Mouse (Mus musculus) neural tube, embryonic 11.5 days (tissue): ENCODE measurements around the gene Pcbp2. TPM values are rescaled to one million over a fixed set of nuclear protein-coding genes. Genes with fewer than 3 reads are reported as not detected.

ENCODE experiments used
- ATAC-seq: fragments of 200-750 bp; cut with Nextera tagmentation; 2 replicates; pipeline ENCODE4 v1.8.0; 2017; ENCODE audit warnings: moderate number of reproducible peaks, mild to moderate bottlenecking, moderate TSS enrichment, moderate library complexity; ENCODE audit not compliant: insufficient read depth, low FRiP score, low TSS enrichment
- DNase-seq: peaks from one replicate; pipeline ENCODE4 v3.0.0-alpha.2; 2015; ENCODE audit warnings: low spot score
- H3K27ac ChIP-seq: fragments of 300-500 bp; sonication (generic); 2 replicates; pipeline ENCODE4 v1.5.1; 2014; ENCODE audit warnings: low read depth, mild to moderate bottlenecking, low read length
- H3K27me3 ChIP-seq: fragments of 300-500 bp; sonication (generic); 2 replicates; pipeline ENCODE4 v1.6.1; 2014; ENCODE audit warnings: mild to moderate bottlenecking, low read length, mixed read lengths; ENCODE audit not compliant: control insufficient read depth, insufficient read depth
- H3K36me3 ChIP-seq: fragments of 300-500 bp; sonication (generic); 2 replicates; pipeline ENCODE4 v1.6.1; 2014; ENCODE audit warnings: mild to moderate bottlenecking, low read length, moderate library complexity, mixed read lengths; ENCODE audit not compliant: control insufficient read depth, insufficient read depth
- H3K4me1 ChIP-seq: fragments of 300-500 bp; sonication (generic); 2 replicates; pipeline ENCODE4 v1.6.1; 2014; ENCODE audit warnings: low read length, mixed read lengths; ENCODE audit not compliant: control insufficient read depth, insufficient read depth
- H3K4me2 ChIP-seq: fragments of 300-500 bp; sonication (generic); 2 replicates; pipeline ENCODE4 v1.6.1; 2014; ENCODE audit warnings: low read depth, mild to moderate bottlenecking, moderate library complexity
- H3K4me3 ChIP-seq: fragments of 300-500 bp; sonication (generic); 2 replicates; pipeline ENCODE4 v1.5.1; 2014; ENCODE audit warnings: low read depth, low read length
- H3K9ac ChIP-seq: fragments of 300-500 bp; sonication (generic); 2 replicates; pipeline ENCODE4 v1.6.1; 2014; ENCODE audit warnings: mild to moderate bottlenecking, low read length
- H3K9me3 ChIP-seq: fragments of 300-500 bp; sonication (generic); 2 replicates; pipeline ENCODE4 v1.6.1; 2016; ENCODE audit warnings: low read length; ENCODE audit not compliant: control insufficient read depth
- WGBS: fragments of 180-500 bp; shearing (Covaris S2); extraction: QIAGEN DNeasy Blood & Tissue Kit; methylation state at CpG from one replicate; pipeline ENCODE4 v1.1.7; 2014; 5-methylcytosine and 5-hydroxymethylcytosine counted together
- polyA plus RNA-seq: library from polyadenylated mRNA; unstranded; fragments of >200 nt; fragmentation: Nextera tagmentation; extraction: Ambion mirVana; gene quantifications from 2 replicates; pipeline ENCODE4 v1.2.1, GENCODE M21; 2014

Gene Pcbp2
- polyA plus RNA-seq, 1 experiment from 2014 or later = 220 TPM

DNA sequence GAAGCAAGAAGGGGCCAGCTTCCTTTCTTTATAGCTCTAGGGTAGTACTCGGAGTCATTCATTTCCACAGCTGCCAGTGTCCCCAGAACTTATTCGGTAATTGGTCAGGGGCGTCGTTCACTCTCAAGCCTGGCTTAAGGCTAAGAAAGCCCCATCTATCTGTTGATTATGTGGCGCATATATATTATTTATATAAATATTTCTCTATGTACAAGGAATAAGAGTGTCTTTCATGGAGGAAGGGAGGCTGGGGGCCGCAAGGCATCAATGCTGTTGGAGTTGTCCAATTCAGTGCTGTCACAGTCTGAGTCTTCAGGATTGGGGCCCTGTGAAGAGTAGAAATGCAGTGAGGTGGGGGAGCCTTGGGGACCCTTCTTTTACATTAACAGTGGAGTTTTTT lies 29.5 kb downstream of the Pcbp2 start:
- H3K27ac ChIP-seq = no peak overlapping the region
- no peak for DNase-seq
- peaks cover 36% of the 10 kb centered on the region for H3K36me3 ChIP-seq
- H3K27me3 ChIP-seq = no peaks in the 10 kb centered on the region
- H3K4me1 ChIP-seq = no peaks in the 10 kb centered on the region
- H3K4me3 ChIP-seq = no peak overlapping the region
- no peaks in the 10 kb centered on the region for H3K9me3 ChIP-seq
- H3K4me2 ChIP-seq = no peak overlapping the region
- H3K9ac ChIP-seq = no peak overlapping the region
- no peak for ATAC-seq
- 88% methylated on average over 6 of the region's 6 CpGs for WGBS

DNA sequence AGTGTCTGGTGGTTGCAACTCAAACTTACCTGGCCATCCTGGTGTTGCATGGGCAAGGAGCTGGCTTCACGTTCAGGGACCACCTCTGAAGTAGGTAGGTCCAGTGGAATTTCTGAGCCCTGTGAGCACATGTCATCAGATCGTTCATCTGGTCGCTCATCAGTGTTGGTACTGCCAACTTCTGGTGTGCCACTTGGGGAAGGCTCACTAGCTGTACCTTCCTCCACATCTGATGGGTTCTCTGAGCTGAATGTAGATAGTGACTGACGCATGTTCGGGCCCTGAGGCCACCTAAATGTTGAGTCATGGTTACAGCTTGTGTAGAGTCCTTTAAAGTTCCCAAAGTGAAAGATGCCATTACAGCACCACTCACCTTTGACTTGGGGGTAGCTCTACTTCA lies 30.1 kb downstream of the Pcbp2 start:
- ATAC-seq = no peak
- no peak for DNase-seq
- H3K36me3 ChIP-seq = peaks cover 38% of the 10 kb centered on the region
- H3K4me1 ChIP-seq = no peaks in the 10 kb centered on the region
- no peak overlapping the region for H3K4me3 ChIP-seq
- WGBS = 92% methylated on average over 5 of the region's 5 CpGs
- no peaks in the 10 kb centered on the region for H3K27me3 ChIP-seq
- H3K27ac ChIP-seq = no peak overlapping the region
- no peak overlapping the region for H3K9ac ChIP-seq
- no peaks in the 10 kb centered on the region for H3K9me3 ChIP-seq
- H3K4me2 ChIP-seq = no peak overlapping the region

DNA sequence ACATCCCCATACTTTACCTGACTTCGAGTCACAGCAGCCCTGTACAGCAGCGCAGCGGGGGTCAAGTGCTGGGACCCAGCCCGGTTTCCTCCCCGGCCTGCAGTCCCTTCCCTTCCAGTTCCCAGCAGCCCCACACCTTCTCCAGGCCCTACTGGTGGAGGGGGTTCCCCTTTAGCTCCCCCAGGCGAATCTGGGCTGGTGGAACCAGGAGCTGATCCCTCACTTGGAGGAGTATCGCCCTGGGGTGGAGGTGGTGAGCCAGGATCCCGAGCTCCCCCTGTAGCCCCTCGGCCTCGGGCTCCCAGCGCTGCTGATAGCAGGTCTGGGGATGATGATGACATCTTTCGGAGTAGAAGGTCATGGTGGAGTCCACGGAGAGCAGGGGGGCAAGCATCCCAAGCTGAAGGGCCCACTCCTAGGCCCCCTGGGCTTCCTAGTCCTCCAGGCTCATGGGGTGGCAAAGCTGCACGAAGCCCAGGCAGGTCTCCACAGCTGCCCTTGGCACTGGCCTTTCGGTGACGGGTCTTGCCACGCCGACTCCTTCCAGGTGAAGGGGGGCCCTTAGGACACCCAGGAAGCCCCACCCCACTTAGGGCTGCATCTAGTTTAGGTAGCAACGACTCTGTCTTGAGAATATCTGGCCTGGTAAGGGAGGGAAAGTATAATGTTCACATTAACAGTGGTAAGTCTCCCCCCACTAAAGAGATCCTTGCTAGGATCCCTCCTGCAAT lies 30.9 kb downstream of the Pcbp2 start:
- H3K4me1 ChIP-seq = no peaks in the 10 kb centered on the region
- no peak overlapping the region for H3K4me2 ChIP-seq
- peaks cover 38% of the 10 kb centered on the region for H3K36me3 ChIP-seq
- no peak for DNase-seq
- no peaks in the 10 kb centered on the region for H3K9me3 ChIP-seq
- H3K4me3 ChIP-seq = no peak overlapping the region
- H3K27me3 ChIP-seq = no peaks in the 10 kb centered on the region
- no peak overlapping the region for H3K9ac ChIP-seq
- ATAC-seq = no peak
- 90% methylated on average over 19 of the region's 19 CpGs for WGBS
- H3K27ac ChIP-seq = no peak overlapping the region

DNA sequence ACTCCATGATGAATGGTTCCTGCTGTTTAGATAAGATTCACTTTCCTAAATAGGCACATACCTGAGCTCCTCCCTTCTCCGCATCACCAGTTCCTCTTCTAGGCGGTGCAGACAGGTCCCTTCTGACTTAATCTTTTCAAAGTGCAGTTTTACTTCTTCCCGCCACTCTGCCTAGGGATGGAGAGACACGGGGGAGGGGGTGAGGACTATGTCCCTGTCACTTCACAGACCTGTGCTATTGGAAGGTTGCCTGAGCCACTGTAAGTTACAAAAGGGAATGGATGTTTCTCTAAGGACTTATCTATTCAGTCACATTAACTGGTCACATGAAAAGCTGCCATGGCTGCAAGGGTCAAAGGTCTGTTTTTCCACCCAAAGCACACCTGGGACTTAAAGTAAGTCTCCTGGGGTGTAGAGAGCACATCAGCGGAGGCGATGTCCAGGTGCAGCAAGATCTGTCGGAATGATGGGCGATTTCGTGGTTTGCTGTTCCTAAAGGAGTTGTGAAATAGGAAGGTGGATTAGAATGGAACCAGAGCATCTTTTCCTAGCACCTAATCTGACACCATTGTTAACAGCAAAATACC lies 32.0 kb downstream of the Pcbp2 start:
- no peak overlapping the region for H3K27ac ChIP-seq
- WGBS = 82% methylated on average over 9 of the region's 9 CpGs
- H3K4me3 ChIP-seq = no peak overlapping the region
- H3K4me1 ChIP-seq = no peaks in the 10 kb centered on the region
- H3K36me3 ChIP-seq = peaks cover 35% of the 10 kb centered on the region
- H3K9ac ChIP-seq = no peak overlapping the region
- no peak for ATAC-seq
- no peaks in the 10 kb centered on the region for H3K27me3 ChIP-seq
- DNase-seq = no peak
- no peaks in the 10 kb centered on the region for H3K9me3 ChIP-seq
- H3K4me2 ChIP-seq = no peak overlapping the region

DNA sequence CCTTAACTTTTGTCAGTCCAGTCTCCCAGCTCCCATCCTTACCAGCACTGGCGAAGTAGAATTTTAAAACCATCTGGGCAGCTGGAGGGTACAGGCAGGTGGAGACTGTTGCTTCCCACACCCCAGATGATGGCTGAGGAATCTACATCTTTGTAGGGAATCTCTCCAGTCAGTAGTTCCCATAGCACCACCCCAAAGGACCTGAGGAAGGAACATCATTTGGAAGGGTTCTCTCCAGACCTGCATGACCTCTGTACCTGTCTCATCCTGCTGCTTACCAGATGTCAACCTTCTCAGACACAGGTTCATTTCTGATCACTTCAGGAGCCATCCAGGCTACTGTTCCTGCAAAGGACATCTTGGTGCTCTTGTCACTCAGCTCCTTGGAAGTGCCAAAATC lies 33.1 kb downstream of the Pcbp2 start, which contains the start of gene Gm10337:
Gm10337 (plus strand) TSS at position 276 of the 400 bp plus-strand sequence.
- Histone ChIP-seq H3K36me3 (peaks cover 31% of the 10 kb centered on the region), H3K9me3 (no peaks in the 10 kb centered on the region), H3K4me1 (no peaks in the 10 kb centered on the region), H3K27ac (no peak within 1 kb of the TSS), H3K9ac (no peak within 1 kb of the TSS), H3K27me3 (no peaks in the 10 kb centered on the region), H3K4me2 (no peak within 1 kb of the TSS), H3K4me3 (no peak within 1 kb of the TSS)
- no peak for ATAC-seq
- DNase-seq = no peak
- 85% methylated on average over 1 of the region's 1 CpGs for WGBS

DNA sequence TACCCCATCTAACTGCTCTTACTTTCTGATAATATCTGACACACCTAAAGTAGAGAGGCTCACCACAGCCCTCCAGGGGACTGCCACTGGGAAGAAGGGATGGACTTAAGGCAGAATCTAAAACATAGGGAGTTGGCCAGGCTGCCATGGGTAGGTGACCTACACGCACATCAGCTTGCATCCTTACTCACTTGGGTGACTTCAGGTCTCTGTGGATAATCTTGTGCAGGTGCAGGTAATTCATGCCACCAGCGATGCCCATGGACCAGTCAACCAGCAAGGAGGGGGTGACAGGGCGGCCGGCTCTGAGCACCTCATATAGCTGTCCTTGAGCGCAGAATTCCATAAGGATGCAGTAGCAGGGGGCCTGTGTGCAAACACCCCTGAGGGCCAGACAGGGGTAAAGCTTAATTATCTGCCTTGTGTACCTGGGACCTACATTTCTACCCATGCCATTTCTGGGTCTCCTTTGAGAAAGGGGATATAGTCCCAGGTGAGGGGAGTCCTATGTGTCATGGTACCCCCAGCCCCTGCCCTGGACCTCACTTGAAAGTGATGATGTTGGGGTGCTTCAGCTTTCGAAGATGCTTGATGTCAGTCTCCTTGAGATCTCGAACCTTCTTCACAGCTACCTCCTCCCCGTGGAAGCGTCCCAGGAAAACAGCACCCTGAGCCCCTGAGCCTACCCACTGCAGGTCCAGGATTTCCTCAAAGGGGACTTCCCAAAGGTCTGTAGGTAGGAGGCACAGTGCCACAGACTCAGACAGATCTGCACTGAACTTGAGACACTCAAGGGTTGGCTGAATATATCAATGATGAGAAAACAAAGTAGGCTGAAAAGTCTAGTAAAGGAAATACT lies 33.8 kb downstream of the Pcbp2 start:
- 90% methylated on average over 9 of the region's 9 CpGs for WGBS
- H3K36me3 ChIP-seq = peaks cover 31% of the 10 kb centered on the region

DNA sequence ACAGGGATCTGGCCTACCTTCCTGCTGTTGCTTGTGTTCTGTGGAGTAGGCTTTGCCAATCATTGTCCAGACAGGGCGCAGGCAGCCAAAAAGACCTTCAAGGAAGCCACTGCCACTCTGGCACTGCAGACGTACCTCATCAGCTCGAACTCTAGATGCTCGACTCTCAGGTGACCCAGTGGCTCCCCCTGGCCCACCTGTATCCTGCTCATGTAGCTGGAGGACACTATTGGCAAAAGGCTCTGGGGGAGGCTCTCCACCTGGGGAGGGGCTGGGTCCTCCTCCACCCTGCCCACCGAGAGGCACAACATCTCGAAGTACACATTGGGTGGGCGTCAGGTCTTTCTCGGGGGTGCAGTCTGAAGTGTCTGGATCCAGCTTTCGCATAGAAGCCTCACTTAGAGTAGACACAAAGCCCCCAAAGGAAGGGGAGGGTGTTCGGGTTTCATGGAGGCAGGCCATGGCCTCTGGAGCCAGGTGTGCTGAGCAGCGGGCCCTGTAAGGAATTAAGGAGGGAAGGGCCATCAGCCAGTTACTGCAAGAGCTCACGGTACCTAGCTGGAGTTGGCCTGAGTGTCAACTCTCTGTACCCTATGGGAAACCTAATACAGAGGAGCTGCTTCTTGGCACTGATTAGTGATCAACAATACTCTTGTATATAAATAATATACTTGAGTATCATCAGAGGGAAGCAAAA lies 34.9 kb downstream of the Pcbp2 start:
- no peak for DNase-seq
- Histone ChIP-seq H3K36me3 (peaks cover 26% of the 10 kb centered on the region), H3K27ac (no peak overlapping the region), H3K4me3 (no peak overlapping the region), H3K4me2 (no peak overlapping the region), H3K4me1 (peaks cover 5% of the 10 kb centered on the region; the same call in 1 of the 2 replicates), H3K9ac (no peak overlapping the region), H3K27me3 (no peaks in the 10 kb centered on the region), H3K9me3 (no peaks in the 10 kb centered on the region)
- WGBS = 79% methylated on average over 12 of the region's 12 CpGs
- ATAC-seq = no peak

More for the DNA sequence above, 33.8 kb downstream of the Pcbp2 start:
- Histone ChIP-seq H3K4me2 (no peak overlapping the region), H3K4me3 (no peak overlapping the region), H3K27me3 (no peaks in the 10 kb centered on the region), H3K9me3 (no peaks in the 10 kb centered on the region), H3K4me1 (no peaks in the 10 kb centered on the region), H3K9ac (no peak overlapping the region), H3K27ac (no peak overlapping the region)
- ATAC-seq (no peak), DNase-seq (no peak)

DNA sequence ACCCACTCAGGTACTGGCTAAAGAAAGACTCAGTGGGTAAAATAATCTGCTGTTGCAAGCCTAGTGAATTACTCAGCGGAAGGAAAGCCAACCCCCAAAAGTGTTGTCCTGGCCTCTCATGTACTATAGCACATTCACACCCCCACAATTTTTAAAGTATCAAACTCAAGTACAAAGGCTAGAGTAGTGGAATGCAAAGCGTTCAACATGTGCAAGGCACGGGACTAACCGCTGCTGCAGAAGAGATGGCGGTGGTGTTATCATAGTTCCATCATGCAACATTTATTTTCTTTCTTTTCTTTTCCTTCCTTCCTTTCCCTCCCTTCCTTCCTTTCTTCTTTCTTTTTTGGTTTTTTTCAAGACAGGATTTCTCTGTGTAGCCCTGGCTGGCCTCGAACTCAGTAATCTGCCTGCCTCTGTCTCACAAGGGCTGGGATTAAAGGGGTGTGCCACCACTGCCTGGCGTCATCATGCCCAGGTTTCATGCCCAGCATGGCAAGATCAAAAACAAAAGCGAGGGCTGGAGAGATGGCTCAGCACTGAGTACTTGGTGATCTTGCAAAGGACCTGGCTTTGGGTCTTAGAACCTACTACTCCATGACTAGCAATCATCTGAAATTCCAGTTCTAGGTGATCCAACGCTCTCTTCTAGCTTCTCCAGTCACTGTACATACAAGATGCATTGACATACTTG lies 35.6 kb downstream of the Pcbp2 start:
- DNase-seq (no peak), ATAC-seq (no peak)
- peaks cover 19% of the 10 kb centered on the region for H3K36me3 ChIP-seq
- no peak overlapping the region for H3K9ac ChIP-seq
- no peaks in the 10 kb centered on the region for H3K27me3 ChIP-seq
- no peak overlapping the region for H3K4me2 ChIP-seq
- H3K4me3 ChIP-seq = no peak overlapping the region
- WGBS = 89% methylated on average over 9 of the region's 9 CpGs
- H3K4me1 ChIP-seq = peaks cover 7% of the 10 kb centered on the region
- no peak overlapping the region for H3K27ac ChIP-seq
- H3K9me3 ChIP-seq = no peaks in the 10 kb centered on the region
